14 mouse cellular contexts compared by ENCODE assay signal in genomic region chr8:108924526-108924925, GRCm38 (mm10).
"Had no signal": no experiment of that assay in that cellular context is flagged by ENCODE, and none has a peak within 500 bp of the region (broad histone marks: within the 10 kb centered on the region; RNA-seq: fewer than 3 reads in every experiment).

No protein-coding gene starts in this region.

- H3K27ac ChIP-seq: layer of hippocampus, adult 2 months; limb, embryonic 12.5 days; liver, embryonic 15.5 days; neural tube, embryonic 12.5 days had no signal

- ATAC-seq: lung, postnatal 0 days; midbrain, embryonic 13.5 days had no signal

- DNase-seq: kidney, postnatal 10 days; kidney, postnatal 4 days; liver; lung, adult 2 months; lung, postnatal 36 days; spleen, adult 18-20 months; thymus, adult 2 months; thymus, postnatal 25 days had no signal

- H3K9ac ChIP-seq: limb, embryonic 12.5 days; liver, embryonic 15.5 days; midbrain, embryonic 13.5 days; neural tube, embryonic 12.5 days had no signal

- H3K4me2 ChIP-seq: limb, embryonic 12.5 days; liver, embryonic 15.5 days; midbrain, embryonic 13.5 days; neural tube, embryonic 12.5 days had no signal

- H3K4me3 ChIP-seq: layer of hippocampus, adult 2 months; limb, embryonic 12.5 days; liver, embryonic 15.5 days; midbrain, embryonic 13.5 days; neural tube, embryonic 12.5 days had no signal

- H3K36me3 ChIP-seq: liver, embryonic 15.5 days; neural tube, embryonic 12.5 days had no signal

- H3K27me3 ChIP-seq: limb, embryonic 12.5 days; liver, embryonic 15.5 days; midbrain, embryonic 13.5 days; neural tube, embryonic 12.5 days had no signal

- H3K9me3 ChIP-seq: limb, embryonic 12.5 days; liver, embryonic 15.5 days; midbrain, embryonic 13.5 days; neural tube, embryonic 12.5 days had no signal

- H3K4me1 ChIP-seq: liver, embryonic 15.5 days had no signal
